9 mouse cellular contexts compared by ENCODE assay signal in genomic region chr7:96212224-96212591, GRCm38 (mm10). TPM values are rescaled to one million over a fixed set of nuclear protein-coding genes. Genes with fewer than 3 reads are reported as not detected.
A peak's percentile ranks its signal among the peaks of the same experiment; 100 is the strongest.
DNase-seq lines count a peak whose midpoint lies in the region; ATAC-seq and TF ChIP-seq lines count a peak whose summit lies in the region.
"Had no signal": no experiment of that assay in that cellular context is flagged by ENCODE, and none has a peak within 500 bp of the region (broad histone marks: within the 10 kb centered on the region; RNA-seq: fewer than 3 reads in every experiment).

No protein-coding gene starts in this region.

- no peaks in the 10 kb centered on the region for H3K36me3 ChIP-seq in kidney, adult 2 months (ENCODE audit: control insufficient read depth, insufficient read depth, low read length)
- no peaks in the 10 kb centered on the region for H3K36me3 ChIP-seq in embryonic facial prominence, embryonic 10.5 days (replicated peaks)
- H3K36me3 ChIP-seq in hindbrain, embryonic 13.5 days = no peaks in the 10 kb centered on the region
- H3K36me3 ChIP-seq in midbrain, embryonic 13.5 days = no peaks in the 10 kb centered on the region

- no peaks in the 10 kb centered on the region for H3K9me3 ChIP-seq in embryonic facial prominence, embryonic 10.5 days
- no peaks in the 10 kb centered on the region for H3K9me3 ChIP-seq in hindbrain, embryonic 13.5 days
- H3K9me3 ChIP-seq in midbrain, embryonic 13.5 days = no peaks in the 10 kb centered on the region
- H3K9me3 ChIP-seq: megakaryocyte, embryonic 14.5 days had no signal

- H3K4me2 ChIP-seq in hindbrain, embryonic 13.5 days = peak overlapping the region; percentile 97
- peak overlapping the region; percentile 85 for H3K4me2 ChIP-seq in midbrain, embryonic 13.5 days (replicated peaks)

- peak overlapping the region; percentile 46 for H3K4me3 ChIP-seq in kidney, adult 2 months (ENCODE audit: insufficient read depth, low read depth, low read length)
- peak overlapping the region; percentile 87 for H3K4me3 ChIP-seq in embryonic facial prominence, embryonic 10.5 days
- H3K4me3 ChIP-seq in hindbrain, embryonic 13.5 days = peak overlapping the region; percentile 76
- H3K4me3 ChIP-seq in midbrain, embryonic 13.5 days (replicated peaks) = peak overlapping the region; percentile 77

- no peak for TF ChIP-seq POLR2A in kidney, adult 2 months (IDR thresholded peaks at IDR 0.05; ENCODE audit: low read depth, low read length)

- TF ChIP-seq CTCF in kidney, adult 2 months (conservative IDR thresholded peaks at IDR 0.05; ENCODE audit: insufficient read depth, insufficient read length, low read depth, low read length) = no peak

- H3K27ac ChIP-seq in kidney, adult 2 months (ENCODE audit: insufficient read depth, low read depth, low read length) = no peak overlapping the region
- peak overlapping the region; percentile 95 for H3K27ac ChIP-seq in embryonic facial prominence, embryonic 10.5 days (replicated peaks)
- peak overlapping the region; percentile 84 for H3K27ac ChIP-seq in hindbrain, embryonic 13.5 days
- H3K27ac ChIP-seq in midbrain, embryonic 13.5 days = peak overlapping the region; percentile 85

- peak overlapping the region; percentile 94 for H3K9ac ChIP-seq in hindbrain, embryonic 13.5 days
- peak overlapping the region; percentile 95 for H3K9ac ChIP-seq in midbrain, embryonic 13.5 days (replicated peaks)

- 8% methylated on average over 9 of the region's 9 CpGs for WGBS in kidney, adult 2 months
- WGBS in embryonic facial prominence, embryonic 10.5 days = 1% methylated on average over 9 of the region's 9 CpGs
- WGBS in hindbrain, embryonic 13.5 days = 2% methylated on average over 9 of the region's 9 CpGs
- WGBS in midbrain, embryonic 13.5 days = under 1% methylated on average over 9 of the region's 9 CpGs

- no peak for DNase-seq in kidney, adult 2 months
- DNase-seq in kidney, adult 11 months = no peak
- no peak for DNase-seq in embryonic facial prominence, embryonic 10.5 days (ENCODE audit: low spot score)
- DNase-seq in ovary, postnatal 10 days (ENCODE audit: low spot score) = no peak
- DNase-seq in spleen, postnatal 10 days (ENCODE audit: low spot score in 2 of 2) = no peak

- H3K4me1 ChIP-seq in kidney, adult 2 months (ENCODE audit: control insufficient read depth, insufficient read depth, low read length) = no peaks in the 10 kb centered on the region; the same call in 1 of the 2 replicates
- peaks cover 44% of the 10 kb centered on the region for H3K4me1 ChIP-seq in embryonic facial prominence, embryonic 10.5 days
- peaks cover 40% of the 10 kb centered on the region for H3K4me1 ChIP-seq in hindbrain, embryonic 13.5 days (replicated peaks)
- H3K4me1 ChIP-seq in midbrain, embryonic 13.5 days (replicated peaks) = peaks cover 46% of the 10 kb centered on the region

- H3K27me3 ChIP-seq in kidney, adult 2 months (replicated peaks; ENCODE audit: control insufficient read depth, insufficient read depth, low read length) = peaks cover 7% of the 10 kb centered on the region; the same call in 1 of the 2 replicates
- H3K27me3 ChIP-seq in embryonic facial prominence, embryonic 10.5 days (replicated peaks; ENCODE audit: low read depth, poor library complexity, severe bottlenecking) = peaks cover 45% of the 10 kb centered on the region
- H3K27me3 ChIP-seq in hindbrain, embryonic 13.5 days = peaks cover 16% of the 10 kb centered on the region
- peaks cover 15% of the 10 kb centered on the region for H3K27me3 ChIP-seq in midbrain, embryonic 13.5 days

- ATAC-seq in hindbrain, embryonic 13.5 days (ENCODE audit: low FRiP score) = no peak
- no peak for ATAC-seq in midbrain, embryonic 13.5 days
- no peak for ATAC-seq in erythroblast, adult 5-6 weeks (replicated peaks; ENCODE audit: low FRiP score, poor library complexity, severe bottlenecking)

RNA-seq across cellular contexts. Expression of gene Tenm4, which starts 41.2 kb away (rescaled TPM):
- 3.3 and 4.5 TPM in 2 replicates for polyA plus RNA-seq in kidney, adult 2 months (2012; rRNA removed)
- 29.3 and 31.5 TPM in 2 replicates for polyA plus RNA-seq in embryonic facial prominence, embryonic 10.5 days (2016; fragmentation: Nextera tagmentation; extraction: Ambion mirVana)
- polyA plus RNA-seq in hindbrain, embryonic 13.5 days (2015; fragmentation: Nextera tagmentation; extraction: Ambion mirVana) = 33.1 and 33.3 TPM in 2 replicates
- polyA plus RNA-seq in midbrain, embryonic 13.5 days (2015; fragmentation: Nextera tagmentation; extraction: Ambion mirVana) = 41.9 and 47.1 TPM in 2 replicates
- total RNA-seq in erythroblast, adult 5-6 weeks (2015; ENCODE audit: low replicate concordance) = 0.19 and 1.9 TPM in 2 replicates
- 0.28 and 0.85 TPM in 2 replicates for total RNA-seq in erythroblast, adult 5-6 weeks (2017; ENCODE audit: low replicate concordance)
